Mouse (Mus musculus): Measurements from ENCODE around the gene Gm281. TPM values are rescaled to one million over a fixed set of nuclear protein-coding genes. Genes with fewer than 3 reads are reported as not detected.
A peak's percentile ranks its signal among the peaks of the same experiment; 100 is the strongest.

Gene Gm281
- polyA plus RNA-seq, 1 experiment = 0.50 TPM

- H3K27ac ChIP-seq (ENCODE audit: control insufficient read depth, insufficient read depth, low read depth, low read length, poor library complexity) = no peak overlapping the region
Measured at GRCm38 (mm10) chr14:13948345-13948744, 34.1 kb upstream of the Gm281 start.

GRCm38 (mm10) chr14:13944686-13945085 is 30.4 kb upstream of the Gm281 start:
- Histone ChIP-seq H3K4me1 (ENCODE audit: control insufficient read depth, insufficient read depth, low read length) (no peaks in the 10 kb centered on the region), H3K4me3 (replicated peaks; ENCODE audit: control insufficient read depth, low read depth, low read length) (no peak overlapping the region), H3K27ac (ENCODE audit: control insufficient read depth, insufficient read depth, low read depth, low read length, poor library complexity) (no peak overlapping the region)
- TF ChIP-seq POLR2A (IDR thresholded peaks at IDR 0.05; ENCODE audit: borderline replicate concordance, control insufficient read depth, low read depth, low read length) = no peak
- 89% methylated on average over 4 of the region's 4 CpGs for WGBS

More at GRCm38 (mm10) chr14:13948345-13948744, 34.1 kb upstream of the Gm281 start:
- 94% methylated on average over 7 of the region's 7 CpGs for WGBS
- TF ChIP-seq CTCF (IDR thresholded peaks at IDR 0.05; ENCODE audit: control insufficient read depth, insufficient read depth, low read length) (no peak), POLR2A (IDR thresholded peaks at IDR 0.05; ENCODE audit: borderline replicate concordance, control insufficient read depth, low read depth, low read length) (no peak)
- no peak overlapping the region for H3K4me3 ChIP-seq (replicated peaks; ENCODE audit: control insufficient read depth, low read depth, low read length)
- no peaks in the 10 kb centered on the region for H3K4me1 ChIP-seq (ENCODE audit: control insufficient read depth, insufficient read depth, low read length)

GRCm38 (mm10) chr14:13934052-13934371 is 19.7 kb upstream of the Gm281 start:
- no peak overlapping the region for H3K4me3 ChIP-seq (replicated peaks; ENCODE audit: control insufficient read depth, low read depth, low read length)
- no peak for TF ChIP-seq POLR2A (IDR thresholded peaks at IDR 0.05; ENCODE audit: borderline replicate concordance, control insufficient read depth, low read depth, low read length)
- no peak for TF ChIP-seq CTCF (IDR thresholded peaks at IDR 0.05; ENCODE audit: control insufficient read depth, insufficient read depth, low read length)
- no peak overlapping the region for H3K27ac ChIP-seq (ENCODE audit: control insufficient read depth, insufficient read depth, low read depth, low read length, poor library complexity)
- WGBS = 41% methylated on average over 5 of the region's 5 CpGs
- no peaks in the 10 kb centered on the region for H3K4me1 ChIP-seq (ENCODE audit: control insufficient read depth, insufficient read depth, low read length)

GRCm38 (mm10) chr14:13933290-13934051 is 19.2 kb upstream of the Gm281 start:
- H3K4me1 ChIP-seq (ENCODE audit: control insufficient read depth, insufficient read depth, low read length) = no peaks in the 10 kb centered on the region
- H3K4me3 ChIP-seq (replicated peaks; ENCODE audit: control insufficient read depth, low read depth, low read length) = no peak overlapping the region
- 19% methylated on average over 31 of the region's 31 CpGs for WGBS
- TF ChIP-seq CTCF (IDR thresholded peaks at IDR 0.05; ENCODE audit: control insufficient read depth, insufficient read depth, low read length) = no peak
- no peak for TF ChIP-seq POLR2A (IDR thresholded peaks at IDR 0.05; ENCODE audit: borderline replicate concordance, control insufficient read depth, low read depth, low read length)
- H3K27ac ChIP-seq (ENCODE audit: control insufficient read depth, insufficient read depth, low read depth, low read length, poor library complexity) = no peak overlapping the region

GRCm38 (mm10) chr14:13917630-13918029 is 3.4 kb upstream of the Gm281 start:
- 41% methylated on average over 3 of the region's 3 CpGs for WGBS

GRCm38 (mm10) chr14:13917208-13917607 is 2.9 kb upstream of the Gm281 start:
- H3K4me3 ChIP-seq (replicated peaks; ENCODE audit: control insufficient read depth, low read depth, low read length) = no peak overlapping the region
- H3K27ac ChIP-seq (ENCODE audit: control insufficient read depth, insufficient read depth, low read depth, low read length, poor library complexity) = no peak overlapping the region
- TF ChIP-seq CTCF (IDR thresholded peaks at IDR 0.05; ENCODE audit: control insufficient read depth, insufficient read depth, low read length) (no peak), POLR2A (IDR thresholded peaks at IDR 0.05; ENCODE audit: borderline replicate concordance, control insufficient read depth, low read depth, low read length) (no peak)
- whole genome bisulfite sequencing = 81% methylated on average over 10 of the region's 10 CpGs
- H3K4me1 ChIP-seq (ENCODE audit: control insufficient read depth, insufficient read depth, low read length) = no peaks in the 10 kb centered on the region

More at GRCm38 (mm10) chr14:13917630-13918029, 3.4 kb upstream of the Gm281 start:
- H3K4me1 ChIP-seq (ENCODE audit: control insufficient read depth, insufficient read depth, low read length) = no peaks in the 10 kb centered on the region
- no peak overlapping the region for H3K4me3 ChIP-seq (replicated peaks; ENCODE audit: control insufficient read depth, low read depth, low read length)
- 0 out of 2 replicates have a peak, but pooled peaks have one; percentile 16 for TF ChIP-seq CTCF (IDR thresholded peaks at IDR 0.05; ENCODE audit: control insufficient read depth, insufficient read depth, low read length)
- no peak for TF ChIP-seq POLR2A (IDR thresholded peaks at IDR 0.05; ENCODE audit: borderline replicate concordance, control insufficient read depth, low read depth, low read length)
- H3K27ac ChIP-seq (ENCODE audit: control insufficient read depth, insufficient read depth, low read depth, low read length, poor library complexity) = no peak overlapping the region

GRCm38 (mm10) chr14:13915207-13915606 is 929 bp upstream of the Gm281 start:
- TF ChIP-seq POLR2A (IDR thresholded peaks at IDR 0.05; ENCODE audit: borderline replicate concordance, control insufficient read depth, low read depth, low read length) (no peak), CTCF (IDR thresholded peaks at IDR 0.05; ENCODE audit: control insufficient read depth, insufficient read depth, low read length) (no peak)
- H3K4me1 ChIP-seq (ENCODE audit: control insufficient read depth, insufficient read depth, low read length) = no peaks in the 10 kb centered on the region
- H3K27ac ChIP-seq (ENCODE audit: control insufficient read depth, insufficient read depth, low read depth, low read length, poor library complexity) = no peak overlapping the region
- H3K4me3 ChIP-seq (replicated peaks; ENCODE audit: control insufficient read depth, low read depth, low read length) = no peak overlapping the region
- WGBS = 63% methylated on average over 4 of the region's 4 CpGs

- Histone ChIP-seq H3K27ac (ENCODE audit: control insufficient read depth, insufficient read depth, low read depth, low read length, poor library complexity) (no peak overlapping the region), H3K4me3 (replicated peaks; ENCODE audit: control insufficient read depth, low read depth, low read length) (no peak overlapping the region), H3K4me1 (ENCODE audit: control insufficient read depth, insufficient read depth, low read length) (no peaks in the 10 kb centered on the region)
- 82% methylated on average over 2 of the region's 2 CpGs for WGBS
- no peak for TF ChIP-seq POLR2A (IDR thresholded peaks at IDR 0.05; ENCODE audit: borderline replicate concordance, control insufficient read depth, low read depth, low read length)
- no peak for TF ChIP-seq CTCF (IDR thresholded peaks at IDR 0.05; ENCODE audit: control insufficient read depth, insufficient read depth, low read length)
Measured at GRCm38 (mm10) chr14:13910148-13910547, 4.1 kb downstream of the Gm281 start.

GRCm38 (mm10) chr14:13907145-13907544 is 7.1 kb downstream of the Gm281 start:
- no peak overlapping the region for H3K4me3 ChIP-seq (replicated peaks; ENCODE audit: control insufficient read depth, low read depth, low read length)
- H3K4me1 ChIP-seq (ENCODE audit: control insufficient read depth, insufficient read depth, low read length) = no peaks in the 10 kb centered on the region
- H3K27ac ChIP-seq (ENCODE audit: control insufficient read depth, insufficient read depth, low read depth, low read length, poor library complexity) = no peak overlapping the region
- WGBS = 78% methylated on average over 7 of the region's 7 CpGs
- no peak for TF ChIP-seq CTCF (IDR thresholded peaks at IDR 0.05; ENCODE audit: control insufficient read depth, insufficient read depth, low read length)
- TF ChIP-seq POLR2A (IDR thresholded peaks at IDR 0.05; ENCODE audit: borderline replicate concordance, control insufficient read depth, low read depth, low read length) = no peak

Measured in bone marrow, adult 2 months (tissue).